Mouse (Mus musculus): ENCODE measurements around the gene Mtmr1. TPM values are rescaled to one million over a fixed set of nuclear protein-coding genes. Genes with fewer than 3 reads are reported as not detected.
A peak's percentile ranks its signal among the peaks of the same experiment; 100 is the strongest.

Mtmr1 gene
- polyA plus RNA-seq, 1 experiment from 2014 or later, result 19.4 TPM

GRCm38 (mm10) chrX:71408386-71408785, 43.8 kb downstream of the Mtmr1 start:
- no peak for ATAC-seq (ENCODE audit: low FRiP score, low read depth)
- H3K4me2 ChIP-seq (replicated peaks), result no peak overlapping the region
- 80% methylated on average over 1 of the region's 1 CpGs for WGBS
- no peaks in the 10 kb centered on the region for H3K27me3 ChIP-seq (replicated peaks)
- no peaks in the 10 kb centered on the region for H3K9me3 ChIP-seq
- no peak overlapping the region for H3K27ac ChIP-seq
- H3K4me3 ChIP-seq, result no peak overlapping the region
- no peak overlapping the region for H3K9ac ChIP-seq
- H3K36me3 ChIP-seq, result no peaks in the 10 kb centered on the region
- H3K4me1 ChIP-seq, result no peaks in the 10 kb centered on the region; the same call in 1 of the 2 replicates

- no peaks in the 10 kb centered on the region for H3K4me1 ChIP-seq
- no peak overlapping the region for H3K9ac ChIP-seq
- WGBS, result 61% methylated on average over 3 of the region's 3 CpGs
- H3K36me3 ChIP-seq, result no peaks in the 10 kb centered on the region
- H3K4me2 ChIP-seq (replicated peaks), result no peak overlapping the region
- no peak overlapping the region for H3K4me3 ChIP-seq
- H3K27ac ChIP-seq, result no peak overlapping the region
- ATAC-seq (ENCODE audit: low FRiP score, low read depth), result no peak
- no peaks in the 10 kb centered on the region for H3K27me3 ChIP-seq (replicated peaks)
- no peaks in the 10 kb centered on the region for H3K9me3 ChIP-seq
These were observed 48.2 kb downstream of the Mtmr1 start for GRCm38 (mm10) chrX:71412776-71413175.

GRCm38 (mm10) chrX:71413616-71414015, 49.1 kb downstream of the Mtmr1 start:
- Histone ChIP-seq H3K27ac (no peak overlapping the region), H3K4me3 (no peak overlapping the region), H3K9me3 (no peaks in the 10 kb centered on the region), H3K36me3 (no peaks in the 10 kb centered on the region), H3K9ac (no peak overlapping the region), H3K4me1 (no peaks in the 10 kb centered on the region), H3K4me2 (replicated peaks) (no peak overlapping the region), H3K27me3 (replicated peaks) (no peaks in the 10 kb centered on the region)
- no peak for ATAC-seq (ENCODE audit: low FRiP score, low read depth)
- 92% methylated on average over 4 of the region's 4 CpGs for WGBS

DNA sequence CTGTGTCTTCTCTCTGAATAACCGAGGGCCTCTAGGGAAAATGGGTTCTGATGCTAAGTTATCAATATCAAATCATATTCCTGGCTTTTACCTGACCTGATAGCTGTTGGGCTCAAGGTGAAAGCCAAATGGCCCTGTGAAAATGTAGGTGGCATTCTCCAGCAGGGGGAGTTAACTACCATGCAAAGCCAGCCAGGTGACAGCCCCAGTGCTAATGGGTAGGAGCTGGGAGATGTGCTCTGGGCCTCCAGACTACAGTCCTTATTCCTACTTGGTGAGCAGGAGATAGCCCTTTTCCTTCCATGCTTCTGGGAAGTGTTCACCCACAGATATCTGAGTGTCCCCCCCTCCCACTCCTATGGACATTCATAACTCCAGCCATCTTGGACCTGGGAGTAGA, 60.3 kb downstream of the Mtmr1 start:
- H3K9ac ChIP-seq, result no peak overlapping the region
- no peaks in the 10 kb centered on the region; the same call in 1 of the 2 replicates for H3K36me3 ChIP-seq
- no peak for ATAC-seq (ENCODE audit: low FRiP score, low read depth)
- H3K27ac ChIP-seq, result no peak overlapping the region
- H3K9me3 ChIP-seq, result no peaks in the 10 kb centered on the region
- no peak overlapping the region for H3K4me2 ChIP-seq (replicated peaks)
- H3K27me3 ChIP-seq (replicated peaks), result no peaks in the 10 kb centered on the region
- no peak overlapping the region for H3K4me3 ChIP-seq
- H3K4me1 ChIP-seq, result no peaks in the 10 kb centered on the region
- 75% methylated on average over 1 of the region's 1 CpGs for WGBS

- H3K4me1 ChIP-seq, result no peaks in the 10 kb centered on the region
- no peak overlapping the region for H3K4me3 ChIP-seq
- ATAC-seq (ENCODE audit: low FRiP score, low read depth), result peak; percentile 84
- H3K9me3 ChIP-seq, result no peaks in the 10 kb centered on the region
- no peaks in the 10 kb centered on the region; the same call in 1 of the 2 replicates for H3K36me3 ChIP-seq
- H3K27me3 ChIP-seq (replicated peaks), result no peaks in the 10 kb centered on the region
- H3K9ac ChIP-seq, result no peak overlapping the region
- no peak overlapping the region for H3K27ac ChIP-seq
- no peak overlapping the region for H3K4me2 ChIP-seq (replicated peaks)
- WGBS, result 46% methylated on average over 9 of the region's 9 CpGs
These were observed 61.4 kb downstream of the Mtmr1 start for GRCm38 (mm10) chrX:71425746-71426519.

DNA sequence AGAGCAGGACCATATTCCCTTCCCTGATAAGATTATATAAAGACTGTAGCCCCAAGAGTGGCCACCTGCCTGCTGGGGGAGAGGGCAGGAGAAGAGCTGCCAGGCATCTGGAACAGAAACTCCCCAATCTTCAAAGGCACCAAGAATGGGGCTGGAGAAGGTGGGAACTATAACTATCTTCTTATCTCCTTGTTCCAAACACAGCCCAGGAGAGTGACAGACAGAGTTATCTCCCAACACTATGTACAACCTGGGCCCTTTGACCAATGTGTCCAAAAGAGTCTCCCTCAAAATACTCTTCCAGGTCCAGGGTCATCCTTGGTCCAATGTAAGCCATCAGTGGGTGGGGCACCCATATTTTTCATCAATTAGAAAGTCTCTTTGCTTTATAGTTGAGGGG, 62.9 kb downstream of the Mtmr1 start:
- Histone ChIP-seq H3K36me3 (no peaks in the 10 kb centered on the region), H3K9me3 (no peaks in the 10 kb centered on the region), H3K4me3 (no peak overlapping the region), H3K27ac (no peak overlapping the region), H3K4me2 (replicated peaks) (no peak overlapping the region), H3K9ac (no peak overlapping the region), H3K4me1 (no peaks in the 10 kb centered on the region), H3K27me3 (replicated peaks) (no peaks in the 10 kb centered on the region)
- no peak for ATAC-seq (ENCODE audit: low FRiP score, low read depth)

DNA sequence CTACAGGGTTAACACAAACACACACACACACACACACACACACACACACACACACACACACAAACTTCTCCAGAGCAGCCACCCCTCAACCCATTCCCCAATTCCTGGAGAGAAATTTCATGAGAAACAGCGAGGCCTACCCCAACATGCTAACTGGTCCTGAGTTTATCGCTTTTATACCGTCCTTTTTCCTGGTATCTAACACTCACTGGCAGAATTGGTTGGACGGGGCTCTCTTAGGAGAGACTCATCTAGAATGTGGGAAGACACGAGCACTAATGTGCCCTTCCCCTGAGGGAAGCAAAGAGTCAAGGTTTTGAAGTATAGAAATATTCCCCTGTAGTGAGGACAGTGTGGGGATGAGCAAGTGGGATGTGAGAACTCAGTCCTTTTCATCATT, 66.3 kb downstream of the Mtmr1 start:
- no peak for ATAC-seq (ENCODE audit: low FRiP score, low read depth)
- H3K27me3 ChIP-seq (replicated peaks), result no peaks in the 10 kb centered on the region
- no peaks in the 10 kb centered on the region for H3K4me1 ChIP-seq
- H3K27ac ChIP-seq, result no peak overlapping the region
- H3K9ac ChIP-seq, result no peak overlapping the region
- no peak overlapping the region for H3K4me3 ChIP-seq
- 88% methylated on average over 5 of the region's 5 CpGs for WGBS
- H3K9me3 ChIP-seq, result no peaks in the 10 kb centered on the region
- no peaks in the 10 kb centered on the region for H3K36me3 ChIP-seq
- H3K4me2 ChIP-seq (replicated peaks), result no peak overlapping the region

DNA sequence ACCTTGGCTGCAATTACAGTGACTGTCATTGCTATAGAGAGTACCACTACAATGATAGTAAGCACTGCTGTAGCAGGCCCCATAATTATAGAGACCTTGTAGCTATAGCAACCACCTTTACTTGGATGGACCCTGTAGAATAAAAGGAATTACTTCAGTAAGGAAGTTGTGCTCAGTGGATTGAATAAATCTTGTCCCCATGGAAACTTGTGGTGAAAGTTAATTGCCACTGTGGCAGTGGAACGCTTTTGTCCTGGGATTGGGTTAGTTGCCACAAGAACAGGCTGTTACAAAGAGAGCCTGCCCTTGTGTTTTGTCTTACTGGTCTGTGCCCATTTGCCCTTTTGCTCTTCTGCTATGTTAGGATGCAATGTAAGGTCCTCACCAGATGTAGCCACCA, 69.9 kb downstream of the Mtmr1 start:
- H3K4me3 ChIP-seq, result no peak overlapping the region
- no peak overlapping the region for H3K27ac ChIP-seq

DNA sequence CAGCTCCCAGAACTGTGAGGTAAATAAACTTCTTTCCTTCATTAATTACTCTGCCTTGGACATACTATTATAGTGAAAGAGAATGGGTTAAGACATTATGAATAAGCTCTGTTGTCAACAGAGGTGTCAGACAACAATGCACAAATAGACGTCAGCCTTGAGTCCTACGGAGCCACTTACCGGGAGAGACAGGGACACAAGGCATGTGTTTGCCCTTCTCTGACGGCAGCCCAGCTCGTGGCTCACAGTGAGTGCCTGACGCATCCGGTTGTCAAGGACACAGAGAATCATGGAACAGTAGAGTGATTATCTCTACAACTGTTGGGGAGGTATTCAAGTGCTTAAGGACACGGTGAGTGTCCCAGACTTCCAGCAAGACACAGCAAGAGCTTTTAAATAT, 70.3 kb downstream of the Mtmr1 start:
- Histone ChIP-seq H3K9ac (no peak overlapping the region), H3K9me3 (no peaks in the 10 kb centered on the region), H3K4me2 (replicated peaks) (no peak overlapping the region), H3K27ac (no peak overlapping the region), H3K4me3 (no peak overlapping the region), H3K36me3 (no peaks in the 10 kb centered on the region), H3K4me1 (no peaks in the 10 kb centered on the region), H3K27me3 (replicated peaks) (no peaks in the 10 kb centered on the region)
- WGBS, result 34% methylated on average over 8 of the region's 8 CpGs
- ATAC-seq (ENCODE audit: low FRiP score, low read depth), result peak; percentile 76

More for the DNA sequence above, 69.9 kb downstream of the Mtmr1 start:
- H3K27me3 ChIP-seq (replicated peaks), result no peaks in the 10 kb centered on the region
- H3K4me2 ChIP-seq (replicated peaks), result no peak overlapping the region
- H3K9ac ChIP-seq, result no peak overlapping the region
- ATAC-seq (ENCODE audit: low FRiP score, low read depth), result peak; percentile 75
- no peaks in the 10 kb centered on the region for H3K36me3 ChIP-seq
- no peaks in the 10 kb centered on the region for H3K4me1 ChIP-seq
- WGBS, result 39% methylated on average over 1 of the region's 1 CpGs
- no peaks in the 10 kb centered on the region for H3K9me3 ChIP-seq

DNA sequence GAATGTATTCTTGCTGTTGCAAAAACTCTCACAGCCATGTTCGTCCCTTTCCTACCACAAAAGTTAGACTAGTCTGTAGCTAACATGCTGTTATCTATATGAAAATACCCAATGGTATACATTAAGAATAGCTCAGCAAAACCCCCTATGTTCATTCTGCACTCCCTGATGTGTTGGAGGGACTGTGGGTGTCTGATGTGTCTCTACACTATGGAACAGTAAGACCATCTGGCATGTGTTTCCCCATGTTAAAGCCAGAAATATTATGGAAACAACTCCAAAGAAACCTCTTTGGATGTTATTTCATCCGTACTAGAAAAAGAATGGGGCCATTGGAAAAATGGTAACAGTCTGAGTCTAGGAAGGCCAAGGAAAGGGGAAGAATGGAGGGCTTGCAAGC, 71.0 kb downstream of the Mtmr1 start:
- Histone ChIP-seq H3K9ac (no peak overlapping the region), H3K4me2 (replicated peaks) (no peak overlapping the region), H3K4me3 (no peak overlapping the region), H3K4me1 (no peaks in the 10 kb centered on the region), H3K36me3 (no peaks in the 10 kb centered on the region), H3K27me3 (replicated peaks) (no peaks in the 10 kb centered on the region), H3K9me3 (no peaks in the 10 kb centered on the region), H3K27ac (no peak overlapping the region)
- ATAC-seq (ENCODE audit: low FRiP score, low read depth), result no peak
- WGBS, result 89% methylated on average over 2 of the region's 2 CpGs

GRCm38 (mm10) chrX:71439473-71439872, 74.9 kb downstream of the Mtmr1 start:
- no peak for ATAC-seq (ENCODE audit: low FRiP score, low read depth)
- Histone ChIP-seq H3K27ac (no peak overlapping the region), H3K4me3 (no peak overlapping the region), H3K4me2 (replicated peaks) (no peak overlapping the region), H3K27me3 (replicated peaks) (no peaks in the 10 kb centered on the region), H3K9ac (no peak overlapping the region), H3K4me1 (no peaks in the 10 kb centered on the region), H3K9me3 (no peaks in the 10 kb centered on the region), H3K36me3 (no peaks in the 10 kb centered on the region)
- WGBS, result 88% methylated on average over 6 of the region's 6 CpGs

GRCm38 (mm10) chrX:71442916-71443315, 78.4 kb downstream of the Mtmr1 start:
- no peak overlapping the region for H3K4me2 ChIP-seq (replicated peaks)
- WGBS, result 88% methylated on average over 5 of the region's 5 CpGs
- H3K4me1 ChIP-seq, result no peaks in the 10 kb centered on the region
- H3K27me3 ChIP-seq (replicated peaks), result no peaks in the 10 kb centered on the region
- H3K4me3 ChIP-seq, result no peak overlapping the region
- H3K9ac ChIP-seq, result no peak overlapping the region
- H3K36me3 ChIP-seq, result no peaks in the 10 kb centered on the region
- H3K27ac ChIP-seq, result no peak overlapping the region
- no peaks in the 10 kb centered on the region for H3K9me3 ChIP-seq
- no peak for ATAC-seq (ENCODE audit: low FRiP score, low read depth)

DNA sequence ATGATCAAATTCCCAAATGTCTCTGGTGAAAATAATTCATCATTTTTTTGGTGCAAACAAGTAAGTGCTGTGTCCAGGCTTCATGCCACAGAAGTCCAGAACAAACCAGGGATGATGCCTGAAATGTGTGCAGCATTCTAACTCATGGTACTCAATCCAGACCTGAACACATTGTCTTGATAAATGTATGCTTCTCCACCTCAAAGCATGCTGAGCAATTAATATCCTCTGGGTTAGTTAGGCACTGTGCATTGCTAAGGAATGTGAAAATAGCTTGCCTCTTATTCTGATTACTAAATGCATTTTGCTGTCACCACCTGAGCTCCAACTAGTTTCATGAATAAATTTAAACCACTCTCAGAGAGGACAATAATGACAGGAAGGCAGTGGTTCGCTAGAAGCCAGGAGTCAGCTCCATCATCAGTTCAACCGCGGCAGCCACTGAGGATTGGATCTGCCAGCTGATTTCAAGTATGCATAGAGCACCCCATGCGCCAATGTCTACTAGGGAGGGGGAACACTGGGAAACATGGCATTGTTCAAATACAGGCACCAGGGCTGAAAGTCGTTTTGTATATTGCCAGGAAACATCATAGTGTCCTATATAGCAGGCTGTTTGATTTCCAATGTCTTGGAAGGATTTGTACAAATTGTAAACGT, 91.6 kb downstream of the Mtmr1 start:
- 72% methylated on average over 6 of the region's 6 CpGs for WGBS
- no peak overlapping the region for H3K27ac ChIP-seq
- no peak for ATAC-seq (ENCODE audit: low FRiP score, low read depth)

More for the DNA sequence above, 91.6 kb downstream of the Mtmr1 start:
- Histone ChIP-seq H3K4me1 (no peaks in the 10 kb centered on the region), H3K36me3 (no peaks in the 10 kb centered on the region), H3K27me3 (replicated peaks) (no peaks in the 10 kb centered on the region), H3K9ac (no peak overlapping the region), H3K4me2 (replicated peaks) (no peak overlapping the region), H3K9me3 (no peaks in the 10 kb centered on the region), H3K4me3 (no peak overlapping the region)
